Mouse (Mus musculus) myocyte (in vitro differentiated cells): Measurements from ENCODE around the gene Tsfm.

ENCODE experiments used
- CEBPB ChIP-seq: IDR thresholded peaks from 2 replicates; pipeline ENCODE4 v1.6.1; 2011; ENCODE audit warnings: mild to moderate bottlenecking, moderate library complexity; ENCODE audit not compliant: poor library complexity, insufficient read depth, severe bottlenecking
- MAX ChIP-seq: IDR thresholded peaks from one replicate; pipeline ENCODE4 v1.6.1; 2011; ENCODE audit warnings: low read depth, mild to moderate bottlenecking, control low read depth
- MYOD1 ChIP-seq, 3 experiments: IDR thresholded peaks; one replicate each; pipeline ENCODE4 v1.6.1; 2011; ENCODE audit warnings: control low read depth in 2 of 3, low read depth in 2 of 3, mild to moderate bottlenecking in 2 of 3, moderate library complexity in 1 of 3; ENCODE audit not compliant: insufficient read length in 2 of 3, control insufficient read depth in 1 of 3
- POLR2A ChIP-seq: IDR thresholded peaks from one replicate; pipeline ENCODE4 v1.6.1; 2011; ENCODE audit warnings: low read depth, mild to moderate bottlenecking, control low read depth, moderate library complexity; ENCODE audit not compliant: insufficient read length
- POLR2AphosphoS2 ChIP-seq: IDR thresholded peaks from one replicate; pipeline ENCODE4 v1.6.1; 2011; ENCODE audit warnings: low read depth, control low read depth; ENCODE audit not compliant: insufficient read length
- TCF12 ChIP-seq: IDR thresholded peaks from one replicate; pipeline ENCODE4 v1.6.1; 2011; ENCODE audit warnings: mild to moderate bottlenecking, control low read depth; ENCODE audit not compliant: poor library complexity, insufficient read depth, severe bottlenecking
- TCF3 ChIP-seq: IDR thresholded peaks from one replicate; pipeline ENCODE4 v1.6.1; 2011; ENCODE audit warnings: low read depth, control low read depth; ENCODE audit not compliant: insufficient read length
- USF1 ChIP-seq: IDR thresholded peaks from one replicate; pipeline ENCODE4 v1.6.1; 2011; ENCODE audit warnings: low read depth, mild to moderate bottlenecking, control low read depth, moderate library complexity

GRCm38 (mm10) chr10:127001297-127001696 lies 29.3 kb downstream of the Tsfm start:
- TF ChIP-seq POLR2A, result no peak
- no peak for TF ChIP-seq POLR2AphosphoS2
- no peak for TF ChIP-seq MAX
- TF ChIP-seq USF1, result no peak
- TF ChIP-seq MYOD1 (IDR thresholded peaks at IDR 0.05; ENCODE audit: control insufficient read depth in 1 of 3, insufficient read length in 2 of 3, low read depth in 2 of 3), result no peak
- no peak for TF ChIP-seq TCF12
- no peak for TF ChIP-seq CEBPB
- no peak for TF ChIP-seq TCF3
